Mouse (Mus musculus) left cerebral cortex, postnatal 25 days (tissue): ENCODE measurements around the gene Pacsin2. TPM values are rescaled to one million over a fixed set of nuclear protein-coding genes. Genes with fewer than 3 reads are reported as not detected.
"Not testable (repeated sequence)": the region's sequence is repeated elsewhere in the genome, so short reads cannot be mapped to it uniquely, and the experiment has no call there.

ENCODE experiments used
- DNase-seq, 2 experiments: peaks; one replicate each; pipeline ENCODE4 v3.0.0; 2022; ENCODE audit warnings: low spot score in 2 of 2, mixed read lengths in 1 of 2
- intact Hi-C: fragments of 180-260 bp; cut with DNase I; formaldehyde crosslinking; loops from one replicate; pipeline ENCODE4 v1.15.1; 2025
- total RNA-seq, 2 experiments: library from RNA; stranded (reverse); gene quantifications; 2 replicates each; pipeline ENCODE4 v1.2.3; 2021

Pacsin2 gene
- total RNA-seq, 2 experiments from 2014 or later = 90.1 to 97.8 TPM

- intact Hi-C loops = no loop called here
- DNase-seq = no peak
These were observed 18.3 kb upstream of the Pacsin2 start for GRCm38 (mm10) chr15:83482645-83483224.

- no peak for DNase-seq
- intact Hi-C loops = no loop called here
These were observed 16.9 kb upstream of the Pacsin2 start for GRCm38 (mm10) chr15:83481236-83481780.

DNA sequence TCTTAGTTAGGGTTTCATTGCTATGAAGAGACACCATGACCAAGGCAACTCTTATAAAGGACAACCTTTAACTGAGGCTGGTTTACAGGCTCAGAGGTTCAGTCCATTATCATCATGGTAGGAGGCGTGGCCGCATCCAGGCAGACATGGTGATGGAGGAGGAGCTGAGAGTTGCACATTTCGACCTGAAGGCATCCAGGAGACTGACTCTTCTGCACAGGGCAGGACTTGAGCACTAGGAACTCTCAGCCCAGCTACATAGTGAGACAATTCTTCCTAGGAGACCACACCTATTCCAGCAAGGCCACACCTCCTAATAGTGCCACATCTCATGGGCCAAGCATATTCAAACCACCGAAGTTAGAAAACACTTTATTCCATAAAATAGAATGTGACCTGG lies 15.4 kb upstream of the Pacsin2 start:
- no peak for DNase-seq
- intact Hi-C loops = no loop called here

DNA sequence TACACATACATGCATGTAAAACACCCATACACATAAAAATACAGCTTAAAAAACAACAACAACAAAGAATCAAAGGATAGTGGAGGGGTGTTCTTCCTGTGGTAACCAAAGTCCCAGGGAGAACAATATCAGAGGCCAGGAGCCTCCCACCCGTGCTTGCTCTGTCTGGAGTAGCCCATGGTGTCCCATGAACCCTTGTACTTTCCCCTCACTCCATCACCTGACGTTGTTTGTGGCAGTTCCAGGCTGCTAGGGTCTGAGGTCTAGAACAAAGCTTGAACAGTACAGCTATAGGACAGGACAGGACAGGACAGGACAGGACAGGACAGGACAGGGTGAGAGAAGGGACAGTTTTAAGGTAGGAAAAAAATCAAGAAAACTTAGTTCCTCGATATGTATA lies 13.7 kb upstream of the Pacsin2 start:
- intact Hi-C loops = no loop called here
- no peak for DNase-seq

DNA sequence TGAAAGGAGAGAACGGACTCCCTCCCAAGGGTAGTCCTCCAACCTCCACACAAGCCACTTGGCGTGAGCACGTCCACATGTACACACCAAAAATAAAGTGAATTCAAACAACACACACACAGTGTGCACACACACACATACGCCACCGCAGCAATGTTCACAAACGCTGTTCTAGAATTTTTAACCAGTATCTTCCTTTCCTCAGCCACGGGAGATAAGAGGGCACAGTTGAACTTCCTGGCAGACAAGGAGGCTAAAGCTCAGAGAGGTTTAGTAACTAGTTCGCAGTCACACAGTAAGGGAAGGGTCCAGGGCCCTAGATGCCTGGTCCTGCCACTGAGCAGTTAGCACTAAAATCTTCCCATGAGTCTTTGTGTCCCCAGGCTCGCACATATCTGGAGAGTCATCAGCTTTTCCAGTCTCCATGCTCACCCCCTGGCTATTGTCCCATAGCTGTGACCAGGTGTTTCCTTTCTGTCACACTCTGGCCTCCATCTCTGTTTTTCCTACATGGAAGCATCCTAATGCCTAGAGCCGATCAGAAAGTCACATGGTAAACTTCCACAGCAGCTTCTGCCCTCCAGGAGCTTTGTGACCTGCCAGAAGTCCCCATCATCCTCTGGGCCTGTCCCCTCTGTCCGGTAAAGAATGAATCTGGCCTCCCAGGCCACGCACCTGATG lies 12.3 kb upstream of the Pacsin2 start:
- DNase-seq = no peak
- intact Hi-C loops = no loop called here

DNA sequence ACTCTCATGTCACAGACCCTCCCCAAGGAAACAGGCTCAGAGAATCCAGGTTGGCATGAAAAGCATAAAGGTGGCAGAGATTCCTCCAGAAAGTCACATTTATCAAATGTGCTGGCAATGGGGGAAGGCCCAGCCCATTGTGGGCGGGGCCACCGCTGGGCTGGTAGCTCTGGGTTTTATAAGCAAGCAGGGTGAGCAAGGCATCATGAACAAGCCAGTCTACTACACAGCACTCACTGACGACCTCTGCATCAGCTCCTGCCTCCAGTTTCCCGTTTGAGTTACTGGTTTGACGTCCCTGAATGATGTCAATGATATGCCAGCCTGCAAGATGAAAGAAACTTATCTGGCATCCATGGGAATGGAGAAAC lies 10.0 kb upstream of the Pacsin2 start:
- no peak for DNase-seq
- intact Hi-C loops = no loop called here

- no peak for DNase-seq
- intact Hi-C loops = no loop called here
These were observed 9.5 kb upstream of the Pacsin2 start for GRCm38 (mm10) chr15:83473832-83474465.

DNA sequence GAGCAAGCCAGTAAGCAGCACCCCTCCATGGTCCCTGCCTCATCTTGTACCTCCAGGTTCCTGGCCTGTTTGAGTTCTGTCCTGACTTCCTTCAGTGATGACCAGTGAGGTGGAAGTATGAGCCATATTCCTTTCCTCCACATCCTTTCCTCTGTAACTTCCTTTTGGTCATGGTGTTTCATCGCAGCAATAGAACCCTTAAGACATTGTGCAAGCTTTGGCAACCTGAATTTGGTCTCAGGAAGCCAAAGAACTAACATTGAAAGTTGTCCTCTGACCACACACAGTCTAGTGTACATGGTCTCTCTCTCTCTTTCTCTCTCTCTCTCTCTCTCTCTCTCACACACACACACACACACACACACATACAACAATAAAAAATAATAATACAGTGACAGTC lies 8.8 kb upstream of the Pacsin2 start:
- DNase-seq = no peak
- intact Hi-C loops = no loop called here

DNA sequence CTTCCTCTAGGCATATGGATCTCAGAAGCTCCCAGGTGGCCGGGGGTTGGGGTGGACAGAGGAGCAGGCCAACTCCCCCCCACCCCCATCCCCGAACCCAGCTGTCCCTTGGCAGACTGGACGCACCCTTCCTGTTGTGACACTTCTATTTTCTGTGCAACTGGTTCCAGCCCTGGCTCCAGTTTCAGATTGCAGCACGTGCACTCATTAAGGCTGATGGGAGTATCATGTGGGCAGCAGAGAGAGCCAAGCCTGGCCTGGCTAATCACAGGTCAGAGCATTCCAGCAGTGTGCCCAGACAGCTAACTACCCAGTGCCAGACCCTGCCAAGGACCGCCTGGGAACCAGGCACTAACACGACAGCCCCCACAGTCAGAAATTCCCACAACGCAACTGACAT lies 7.1 kb upstream of the Pacsin2 start:
- intact Hi-C loops = no loop called here
- DNase-seq = no peak

DNA sequence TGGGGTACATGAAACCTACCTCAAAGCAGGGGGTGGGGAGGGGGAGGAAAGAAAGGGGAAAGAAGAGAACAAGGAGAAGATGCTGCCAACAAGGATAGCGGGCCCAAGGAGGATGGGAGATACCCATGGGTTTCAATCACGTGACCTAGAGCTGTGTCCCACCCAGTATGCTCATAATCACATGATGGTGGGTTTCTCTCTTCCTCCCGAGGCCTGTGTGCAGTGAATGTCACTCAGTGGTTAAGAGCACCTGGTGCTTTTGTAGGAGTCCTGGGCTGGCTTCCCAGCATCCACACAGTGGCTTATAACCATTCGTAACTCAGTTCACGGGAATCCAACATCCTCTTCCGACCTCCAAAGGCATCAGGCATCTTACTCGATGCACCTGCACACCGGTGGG lies 6.0 kb upstream of the Pacsin2 start:
- no peak for DNase-seq
- intact Hi-C loops = no loop called here

DNA sequence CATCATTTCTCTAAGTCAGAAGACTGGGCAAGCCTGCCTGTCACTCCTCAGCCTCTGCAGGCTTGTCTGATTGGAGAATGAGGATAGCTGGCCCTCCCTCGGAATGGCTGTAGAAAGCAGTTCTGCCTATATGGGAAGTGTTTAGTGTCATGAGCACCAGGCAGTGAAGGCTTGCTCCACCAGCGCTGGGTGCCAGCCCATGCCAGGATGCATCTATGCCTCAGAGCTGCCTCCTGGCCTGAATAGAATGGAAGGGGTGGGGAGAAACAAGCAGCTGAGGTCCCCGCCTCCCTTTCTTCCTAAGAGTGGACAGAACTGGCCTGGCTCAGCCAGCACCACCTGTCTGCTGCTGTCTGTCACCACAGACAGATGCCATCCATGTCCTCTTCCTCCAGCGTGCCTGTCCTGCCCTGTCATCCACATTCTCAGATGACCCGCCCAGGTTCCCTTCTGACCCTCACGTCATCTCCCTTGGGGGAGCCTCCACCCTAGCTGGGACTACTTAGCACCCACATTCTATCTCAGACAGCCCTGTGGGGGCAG lies 4.9 kb upstream of the Pacsin2 start:
- intact Hi-C loops = no loop called here

DNA sequence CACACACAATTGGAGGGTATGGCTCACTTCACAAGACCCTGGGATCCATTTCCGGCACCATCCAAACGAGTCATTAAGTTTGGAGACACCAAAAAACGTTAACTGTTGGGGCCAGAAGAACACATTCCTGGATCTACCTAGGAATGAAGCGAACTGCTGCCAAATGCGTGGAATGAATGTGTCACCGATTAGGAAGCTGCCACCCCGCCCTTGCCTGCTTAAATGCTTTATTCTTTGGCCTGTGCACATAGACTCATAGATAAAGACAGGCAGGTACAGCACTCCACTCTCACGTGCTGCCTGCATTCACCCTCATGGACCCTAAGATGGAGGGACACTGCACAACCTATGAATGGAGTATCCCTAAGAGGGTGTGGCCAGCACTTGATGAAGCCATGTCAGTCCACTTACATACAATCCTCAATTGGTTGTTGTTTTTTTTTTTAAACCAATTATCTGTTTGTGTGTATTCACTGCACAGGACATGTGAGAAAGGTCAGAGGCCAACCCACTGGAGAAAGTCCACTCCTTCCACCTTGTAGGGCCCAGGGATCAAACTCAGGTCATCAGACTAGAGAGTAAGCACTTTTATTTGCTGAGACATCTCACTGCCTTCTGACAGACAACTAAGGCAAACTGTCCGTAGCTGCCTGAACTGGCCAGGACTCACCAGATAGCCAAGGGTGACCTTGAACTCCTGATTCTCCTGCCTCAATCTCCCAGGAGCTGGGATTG lies 3.0 kb upstream of the Pacsin2 start:
- intact Hi-C loops = no loop called here

More for the DNA sequence above, 4.9 kb upstream of the Pacsin2 start:
- no peak for DNase-seq

GRCm38 (mm10) chr15:83466331-83466730 lies 1.9 kb upstream of the Pacsin2 start:
- intact Hi-C loops = no loop called here
- no peak for DNase-seq

More for the DNA sequence above, 3.0 kb upstream of the Pacsin2 start:
- DNase-seq = no peak

DNA sequence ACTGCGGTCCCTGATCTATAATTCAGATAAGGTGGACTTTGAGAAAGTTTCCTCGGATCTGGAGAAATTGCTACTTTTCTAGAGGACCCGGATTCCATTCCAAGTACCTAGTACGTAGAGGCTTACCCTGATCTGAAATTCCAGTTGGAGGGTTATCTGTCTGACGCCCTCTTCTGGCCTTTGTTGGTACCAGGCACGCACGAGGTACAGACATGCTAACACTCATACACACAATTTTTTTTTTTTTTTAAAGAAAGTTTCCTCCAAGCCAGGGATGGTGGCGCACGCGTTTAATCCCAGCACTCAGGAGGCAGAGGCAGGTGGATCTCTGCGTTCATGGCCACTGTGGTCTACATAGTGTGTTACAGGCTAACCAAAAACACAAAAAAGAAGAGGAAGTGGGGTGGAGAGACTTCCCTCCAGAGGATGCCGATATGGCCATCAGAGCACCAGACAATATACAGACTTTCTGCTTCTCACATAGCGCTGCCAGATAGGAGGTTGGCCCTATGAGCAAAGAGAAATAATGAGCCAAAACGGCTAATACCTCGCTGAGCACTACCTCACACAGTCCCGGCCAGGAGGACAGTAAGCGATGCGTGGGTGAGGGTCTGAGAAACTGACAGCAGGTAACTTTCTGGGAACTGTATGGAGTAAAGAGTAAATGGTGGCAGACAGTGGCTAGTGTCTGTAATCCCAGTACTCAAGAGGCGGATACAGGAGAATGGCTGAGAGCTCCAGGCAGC lies 672 bp upstream of the Pacsin2 start:
- DNase-seq = no peak

GRCm38 (mm10) chr15:83463369-83464082 lies 880 bp downstream of the Pacsin2 start:
- DNase-seq = no peak
- intact Hi-C loops = no loop called here

More for the DNA sequence above, 672 bp upstream of the Pacsin2 start:
- intact Hi-C loops = no loop called here

- intact Hi-C loops, DNase-seq: not testable (repeated sequence)
These were observed 2.1 kb downstream of the Pacsin2 start for GRCm38 (mm10) chr15:83462349-83462748.

DNA sequence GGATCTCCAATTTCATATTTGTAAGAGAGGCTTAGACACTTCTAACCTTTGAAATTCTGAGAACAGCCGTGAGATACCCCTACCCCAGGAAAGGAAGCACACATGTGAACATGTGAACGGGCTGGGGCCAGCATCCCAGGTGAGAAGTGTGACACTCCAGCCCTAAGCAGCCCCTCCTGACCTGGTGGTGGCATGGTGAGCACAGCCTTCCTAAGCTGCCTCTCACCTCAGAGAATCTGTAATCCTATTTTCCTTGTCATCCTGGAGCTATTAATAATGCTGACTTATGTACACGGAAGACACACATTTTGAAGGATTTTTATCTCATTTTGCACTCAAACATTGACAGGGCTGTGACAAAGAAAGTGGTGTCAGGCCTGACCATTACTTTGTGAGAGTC lies 3.5 kb downstream of the Pacsin2 start:
- DNase-seq = no peak
- intact Hi-C loops = no loop called here

DNA sequence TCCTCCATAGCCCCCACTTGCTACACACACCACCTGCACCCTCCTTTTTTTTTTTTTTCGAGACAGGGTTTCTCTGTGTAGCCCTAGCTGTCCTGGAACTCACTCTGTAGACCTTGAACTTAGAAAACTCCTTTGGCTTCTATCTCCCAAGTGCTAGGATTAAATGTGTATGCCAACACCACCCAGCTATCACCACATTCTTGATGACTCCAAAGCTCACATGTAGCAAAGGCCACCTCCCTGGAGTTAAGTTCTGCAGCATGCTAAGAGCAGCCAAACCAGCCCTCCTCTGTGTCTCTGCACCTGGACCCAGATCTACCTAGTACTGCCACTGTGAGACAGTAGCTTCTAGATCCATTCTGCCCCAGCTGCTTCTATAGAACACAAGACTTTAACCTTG lies 6.9 kb downstream of the Pacsin2 start:
- DNase-seq = no peak
- intact Hi-C loops = no loop called here

GRCm38 (mm10) chr15:83455637-83456036 lies 8.8 kb downstream of the Pacsin2 start:
- no peak for DNase-seq
- intact Hi-C loops = no loop called here
